Mouse (Mus musculus) T-helper 1 cell (primary cell): ENCODE results near the gene Plcg1.

Experiments used
- in situ Hi-C: fragments of 300-600 bp; cut with MboI, MseI; formaldehyde crosslinking; loops from one replicate; pipeline ENCODE4 v1.15.1; 2025; ENCODE audit warnings: high pct_unique_total_duplicates

Plcg1 gene

GRCm38 (mm10) chr2:160735706-160736310, 4.7 kb downstream of the Plcg1 start:
- in situ Hi-C loops = no loop called here

- in situ Hi-C loops = no loop called here
These were observed 5.4 kb downstream of the Plcg1 start for GRCm38 (mm10) chr2:160736466-160736865.

DNA sequence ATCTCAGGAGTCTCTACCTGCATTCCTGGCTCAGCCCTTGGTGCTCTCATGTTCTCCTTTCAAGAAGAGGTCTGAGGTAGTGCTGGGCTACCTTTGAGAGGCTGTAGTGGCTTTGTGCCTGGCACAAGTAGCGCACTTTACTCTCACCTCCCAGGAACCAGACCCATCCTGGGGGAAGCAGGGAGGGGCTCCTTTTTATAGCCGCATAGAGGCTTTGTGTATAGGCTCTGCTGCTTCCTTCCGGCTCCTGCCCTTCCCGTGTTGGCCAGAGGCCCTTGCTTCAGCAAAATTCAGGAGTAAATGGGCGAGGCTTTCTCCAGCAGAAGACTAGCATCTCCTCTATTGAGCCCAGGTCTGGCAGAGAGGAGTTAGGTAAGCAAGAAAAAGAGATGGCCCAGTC, 7.3 kb downstream of the Plcg1 start:
- in situ Hi-C loops = no loop called here

- in situ Hi-C loops = no loop called here
These were observed 8.7 kb downstream of the Plcg1 start for GRCm38 (mm10) chr2:160739647-160740356.

DNA sequence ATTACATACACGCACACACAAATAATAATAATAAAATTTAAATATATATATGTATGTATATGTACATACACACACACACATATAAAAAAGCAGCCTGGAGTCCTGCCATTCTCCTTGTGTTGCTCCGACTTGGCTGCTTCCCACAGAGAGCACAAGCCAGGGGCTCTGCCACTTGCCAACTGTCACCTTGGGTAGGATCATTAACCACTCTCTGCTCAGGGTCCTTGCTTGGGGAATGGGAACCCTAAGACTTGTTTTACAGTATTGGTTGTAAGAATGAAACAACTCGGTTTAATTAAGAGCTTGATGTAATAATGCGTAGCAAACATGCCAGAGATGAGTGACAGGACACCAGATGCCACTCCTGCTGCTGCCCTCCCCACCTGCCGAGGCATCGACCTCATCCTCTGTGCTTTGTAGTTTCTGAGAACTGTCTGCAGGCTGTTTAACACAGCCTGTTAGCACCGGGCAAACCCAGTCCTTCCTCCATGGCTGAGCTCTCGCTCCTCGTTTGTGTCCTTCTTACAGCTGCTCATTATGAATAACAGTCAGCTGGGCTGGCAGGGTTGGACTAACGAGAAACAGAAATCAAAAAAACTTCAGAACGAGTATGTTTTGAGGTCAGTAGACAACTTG, 9.5 kb downstream of the Plcg1 start:
- in situ Hi-C loops = no loop called here

GRCm38 (mm10) chr2:160741580-160741979, 10.5 kb downstream of the Plcg1 start:
- in situ Hi-C loops = no loop called here

GRCm38 (mm10) chr2:160742161-160742609, 11.1 kb downstream of the Plcg1 start:
- in situ Hi-C loops = no loop called here

- in situ Hi-C loops = no loop called here
These were observed 13.1 kb downstream of the Plcg1 start for GRCm38 (mm10) chr2:160744040-160744822.

DNA sequence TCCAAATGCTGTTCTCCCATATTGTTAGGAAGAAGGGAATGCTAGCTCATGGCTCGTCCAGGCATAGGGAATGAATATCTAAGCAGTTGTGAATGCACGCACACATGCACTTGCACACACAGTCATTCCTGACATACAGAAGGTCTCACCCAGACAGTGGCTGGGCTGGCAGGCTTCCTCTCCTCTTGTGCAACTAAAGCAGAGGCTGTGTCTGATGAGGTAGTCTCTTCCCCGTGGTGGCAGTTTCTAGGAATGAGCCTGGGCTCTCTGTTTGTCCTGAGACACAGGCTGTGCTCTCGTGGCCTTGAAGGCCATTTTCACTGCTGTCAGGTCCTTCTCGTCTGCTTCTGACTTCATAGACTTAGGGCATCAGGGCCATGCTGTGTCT, 13.7 kb downstream of the Plcg1 start:
- in situ Hi-C loops = no loop called here

DNA sequence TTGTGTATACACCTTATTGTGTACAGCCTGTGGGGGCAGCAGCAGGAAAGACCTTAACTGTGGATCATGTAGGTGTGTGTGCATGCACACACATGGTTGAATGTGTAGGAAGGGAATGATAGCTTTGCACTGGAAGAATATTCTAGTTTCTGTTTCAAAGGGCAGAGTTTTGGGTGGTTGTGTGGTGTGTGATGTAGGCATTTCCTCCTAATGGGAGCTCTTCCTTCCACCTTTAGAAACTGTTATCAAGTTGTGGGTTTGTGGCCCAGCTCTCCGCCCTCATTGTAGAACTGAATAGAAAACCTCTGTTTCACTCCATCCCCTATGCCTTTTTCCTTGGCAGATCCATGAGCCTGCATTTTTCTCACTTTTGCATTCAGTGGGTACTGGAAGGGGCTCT, 14.4 kb downstream of the Plcg1 start:
- in situ Hi-C loops = no loop called here

- in situ Hi-C loops = no loop called here
These were observed 15.5 kb downstream of the Plcg1 start for GRCm38 (mm10) chr2:160746637-160747036.

- in situ Hi-C loops = no loop called here
These were observed 16.0 kb downstream of the Plcg1 start for GRCm38 (mm10) chr2:160747075-160747474.

GRCm38 (mm10) chr2:160756583-160757203, 25.6 kb downstream of the Plcg1 start:
- in situ Hi-C loops = loop anchor here (25.0 kb wide), 1 partner anchor 131 kb away; the partner anchor contains the start of gene Lpin3

DNA sequence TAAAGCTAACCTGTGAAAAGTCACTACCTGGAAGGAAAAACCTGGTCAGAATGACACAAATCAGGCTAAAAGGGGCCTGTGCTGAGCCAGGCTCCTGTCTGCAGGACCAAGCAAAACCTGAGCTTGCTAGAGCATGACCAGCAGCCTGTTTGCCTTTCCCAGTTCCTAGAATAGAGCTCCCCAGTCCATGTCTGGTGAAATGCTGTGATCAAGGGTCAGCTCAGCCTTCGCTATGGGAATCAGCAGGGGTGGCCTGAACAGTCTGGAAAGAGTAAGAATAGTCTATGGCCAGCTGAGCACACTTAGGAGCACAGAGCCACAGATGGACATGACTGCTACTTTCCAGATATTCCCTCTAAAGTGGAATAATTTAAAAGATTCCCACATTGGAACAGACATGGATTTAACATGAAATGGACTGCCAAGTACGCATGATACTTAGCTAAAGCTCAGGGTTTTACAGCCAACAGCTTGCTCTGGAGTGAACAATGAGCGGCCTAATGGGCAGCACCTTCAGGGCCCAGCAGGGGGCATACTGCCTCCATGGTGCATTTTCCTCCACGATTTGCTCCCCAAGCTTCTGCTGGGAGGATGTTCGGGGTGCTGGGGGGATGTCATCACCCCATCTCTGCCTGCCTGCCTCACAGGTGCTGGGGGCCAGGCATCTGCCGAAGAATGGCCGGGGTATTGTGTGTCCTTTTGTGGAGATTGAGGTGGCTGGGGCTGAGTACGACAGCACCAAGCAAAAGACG, 29.5 kb downstream of the Plcg1 start:
- in situ Hi-C loops = loop anchor here (25.0 kb wide), 1 partner anchor 127 kb away; the partner anchor contains the start of gene Lpin3

GRCm38 (mm10) chr2:160763816-160764215, 32.7 kb downstream of the Plcg1 start:
- in situ Hi-C loops = loop anchor here (25.0 kb wide), 1 partner anchor 123 kb away; the partner anchor contains the start of gene Lpin3

GRCm38 (mm10) chr2:160764386-160764785, 33.3 kb downstream of the Plcg1 start:
- in situ Hi-C loops = loop anchor here (25.0 kb wide), 1 partner anchor 123 kb away; the partner anchor contains the start of gene Lpin3

DNA sequence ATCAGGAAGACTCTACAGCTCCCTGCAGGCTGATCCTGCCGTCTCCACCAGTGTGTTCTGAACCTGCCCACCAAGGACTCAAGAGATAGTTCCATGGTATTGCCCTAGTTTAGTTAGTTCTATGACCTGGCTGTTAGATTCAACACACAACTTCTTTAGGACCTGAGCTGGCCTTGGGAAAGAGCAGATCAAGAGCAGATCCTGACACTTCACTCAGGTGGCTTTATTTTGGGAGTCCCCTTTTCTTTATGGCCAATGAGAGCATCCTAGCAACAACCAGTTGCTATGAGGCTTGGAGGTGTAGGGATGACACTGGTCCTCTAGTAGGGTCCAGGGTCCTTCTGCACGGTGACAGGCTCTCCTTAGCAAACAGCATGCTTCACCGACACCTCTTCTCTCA, 34.0 kb downstream of the Plcg1 start:
- in situ Hi-C loops = loop anchor here (25.0 kb wide), 1 partner anchor 122 kb away; the partner anchor contains the start of gene Lpin3

GRCm38 (mm10) chr2:160766371-160766771, 35.3 kb downstream of the Plcg1 start:
- in situ Hi-C loops = loop anchor here (25.0 kb wide), 1 partner anchor 121 kb away; the partner anchor contains the start of gene Lpin3

DNA sequence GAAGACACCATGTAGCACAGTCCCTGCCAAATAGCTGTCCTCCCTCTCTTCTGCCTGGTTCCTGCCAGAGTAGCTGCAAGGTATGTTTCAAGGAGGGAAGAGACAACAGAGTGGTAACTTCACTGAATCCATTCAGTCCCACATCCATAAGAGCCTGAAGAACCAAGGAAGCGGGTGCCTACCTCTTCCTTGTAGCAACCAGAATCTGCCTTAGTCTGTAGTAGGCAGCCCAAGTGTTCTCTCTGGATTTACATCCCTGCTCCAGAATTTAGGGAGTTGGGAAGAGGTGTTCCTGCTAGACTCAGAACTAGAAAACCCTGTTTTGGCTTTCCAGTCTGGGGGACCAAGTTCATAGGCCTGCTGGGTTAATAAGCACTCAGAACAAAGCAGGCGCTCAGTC, 36.1 kb downstream of the Plcg1 start:
- in situ Hi-C loops = loop anchor here (25.0 kb wide), 1 partner anchor 120 kb away; the partner anchor contains the start of gene Lpin3

DNA sequence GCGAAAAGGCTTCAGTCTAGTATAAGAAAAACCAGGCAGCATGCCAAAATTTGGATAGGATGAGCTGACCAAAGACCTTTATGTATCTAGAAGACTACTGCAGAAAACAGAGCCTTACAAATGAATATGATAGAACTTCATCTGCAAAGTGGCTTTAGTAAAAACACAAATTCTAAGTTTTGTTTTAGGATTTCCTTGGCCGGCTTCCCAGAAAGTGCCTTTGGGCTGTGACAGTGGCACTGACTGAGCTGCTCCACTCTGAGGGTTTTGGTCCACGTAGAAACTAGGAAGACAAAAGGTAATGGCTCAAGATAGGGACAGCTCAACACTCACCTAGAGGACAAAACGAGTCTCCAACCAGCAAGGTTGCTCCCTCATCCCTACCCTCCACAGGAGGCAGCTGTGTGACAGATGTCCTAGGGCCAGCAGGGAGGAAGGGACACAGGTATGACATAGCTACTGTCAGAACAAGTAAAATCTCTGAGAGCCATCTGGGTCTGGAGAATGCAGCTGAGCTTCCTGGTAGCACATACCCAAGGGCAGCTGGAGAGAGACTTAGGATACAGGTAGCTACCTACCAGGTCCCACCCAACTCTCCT, 37.1 kb downstream of the Plcg1 start:
- in situ Hi-C loops = loop anchor here (25.0 kb wide), 1 partner anchor 119 kb away; the partner anchor contains the start of gene Lpin3
